Mouse (Mus musculus): Measurements from ENCODE around the gene Cntn3. TPM values are rescaled to one million over a fixed set of nuclear protein-coding genes. Genes with fewer than 3 reads are reported as not detected.

The Cntn3 gene
- polyA plus RNA-seq, 1 experiment = 12.2 TPM

- Histone ChIP-seq H3K4me1 (ENCODE audit: control insufficient read depth, insufficient read depth, low read length) (no peaks in the 10 kb centered on the region), H3K27ac (ENCODE audit: insufficient read depth, low read length) (no peak overlapping the region), H3K4me3 (ENCODE audit: insufficient read depth, low read length) (no peak overlapping the region)
- TF ChIP-seq POLR2A (IDR thresholded peaks at IDR 0.05; ENCODE audit: extremely low read depth, insufficient read depth, low read length) (no peak), CTCF (IDR thresholded peaks at IDR 0.05; ENCODE audit: extremely low read depth, insufficient read depth, low read length) (no peak)
These were observed 451.2 kb downstream of the Cntn3 start for GRCm38 (mm10) chr6:102121676-102122075.

GRCm38 (mm10) chr6:102120003-102120402, 452.9 kb downstream of the Cntn3 start:
- H3K27ac ChIP-seq (ENCODE audit: insufficient read depth, low read length) = no peak overlapping the region
- H3K4me3 ChIP-seq (ENCODE audit: insufficient read depth, low read length) = no peak overlapping the region
- no peaks in the 10 kb centered on the region for H3K4me1 ChIP-seq (ENCODE audit: control insufficient read depth, insufficient read depth, low read length)
- TF ChIP-seq CTCF (IDR thresholded peaks at IDR 0.05; ENCODE audit: extremely low read depth, insufficient read depth, low read length) (no peak), POLR2A (IDR thresholded peaks at IDR 0.05; ENCODE audit: extremely low read depth, insufficient read depth, low read length) (no peak)

DNA sequence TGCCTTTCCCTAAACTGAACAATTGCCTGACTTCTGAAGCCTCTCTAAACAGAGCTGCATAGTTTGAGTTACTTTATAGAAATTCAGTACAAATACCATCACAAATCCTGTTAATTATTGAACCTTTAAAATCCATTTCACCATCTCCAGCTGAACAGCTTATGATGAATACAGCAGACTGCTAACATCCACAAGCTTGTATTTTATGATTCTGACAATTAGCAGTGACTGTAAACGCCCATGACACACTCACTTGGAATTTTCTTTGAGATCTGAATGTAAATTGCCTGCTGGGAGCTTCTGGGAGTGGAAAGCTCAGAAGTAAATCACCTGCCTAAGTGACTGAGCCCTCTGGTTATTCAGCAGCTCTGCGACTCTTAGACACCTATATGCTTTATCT, 459.3 kb downstream of the Cntn3 start:
- TF ChIP-seq CTCF (IDR thresholded peaks at IDR 0.05; ENCODE audit: extremely low read depth, insufficient read depth, low read length) (no peak), POLR2A (IDR thresholded peaks at IDR 0.05; ENCODE audit: extremely low read depth, insufficient read depth, low read length) (no peak)
- no peak overlapping the region for H3K27ac ChIP-seq (ENCODE audit: insufficient read depth, low read length)
- no peaks in the 10 kb centered on the region for H3K4me1 ChIP-seq (ENCODE audit: control insufficient read depth, insufficient read depth, low read length)
- H3K4me3 ChIP-seq (ENCODE audit: insufficient read depth, low read length) = no peak overlapping the region
